Mouse (Mus musculus): Measurements from ENCODE around the gene Synj2. TPM values are rescaled to one million over a fixed set of nuclear protein-coding genes. Genes with fewer than 3 reads are reported as not detected.

Synj2 gene
- total RNA-seq, 2 experiments from 2014 or later, result 1.8 to 2.0 TPM

GRCm38 (mm10) chr17:5993581-5994260, 52.6 kb downstream of the Synj2 start:
- ATAC-seq (replicated peaks; ENCODE audit: low FRiP score, low TSS enrichment, poor library complexity, severe bottlenecking), result no peak

DNA sequence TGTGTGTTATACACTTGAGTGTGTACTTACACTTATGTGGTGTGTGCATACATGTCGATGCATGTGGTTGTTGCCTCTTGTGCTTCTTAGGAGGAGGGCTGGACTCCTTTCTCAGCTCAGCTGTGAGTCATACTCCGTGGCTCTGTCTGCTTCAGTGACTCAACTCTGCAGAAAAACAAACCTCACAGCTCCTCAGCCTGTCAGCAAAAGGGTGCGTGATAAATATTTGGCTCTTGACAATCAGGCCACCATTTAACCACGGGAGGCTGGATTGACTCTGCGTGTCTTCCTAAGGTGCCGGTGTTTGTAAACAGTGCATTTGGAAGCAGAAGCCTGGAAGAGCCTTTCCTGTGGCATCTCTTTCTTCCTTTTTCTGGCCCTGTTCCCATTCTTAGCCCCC, 53.5 kb downstream of the Synj2 start:
- no peak for ATAC-seq (replicated peaks; ENCODE audit: low FRiP score, low TSS enrichment, poor library complexity, severe bottlenecking)

DNA sequence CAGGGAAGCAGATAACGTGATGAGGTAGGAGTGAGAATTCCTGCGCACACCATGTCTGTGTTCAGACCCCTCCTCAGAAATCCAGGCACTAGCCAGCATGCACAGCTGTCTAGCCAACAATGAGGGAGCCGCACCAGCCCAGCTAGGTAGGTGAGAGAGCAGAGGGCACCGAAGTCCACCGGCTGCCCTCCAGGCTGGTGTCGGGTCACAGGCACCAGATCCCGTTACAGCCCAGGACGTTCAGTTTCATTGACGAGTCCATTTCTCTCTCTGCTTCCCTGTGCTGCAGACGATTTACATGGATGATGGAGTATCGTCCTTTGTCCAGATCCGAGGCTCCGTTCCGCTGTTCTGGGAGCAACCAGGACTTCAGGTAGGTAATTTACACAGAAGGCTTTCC, 55.5 kb downstream of the Synj2 start:
- no peak for ATAC-seq (replicated peaks; ENCODE audit: low FRiP score, low TSS enrichment, poor library complexity, severe bottlenecking)

DNA sequence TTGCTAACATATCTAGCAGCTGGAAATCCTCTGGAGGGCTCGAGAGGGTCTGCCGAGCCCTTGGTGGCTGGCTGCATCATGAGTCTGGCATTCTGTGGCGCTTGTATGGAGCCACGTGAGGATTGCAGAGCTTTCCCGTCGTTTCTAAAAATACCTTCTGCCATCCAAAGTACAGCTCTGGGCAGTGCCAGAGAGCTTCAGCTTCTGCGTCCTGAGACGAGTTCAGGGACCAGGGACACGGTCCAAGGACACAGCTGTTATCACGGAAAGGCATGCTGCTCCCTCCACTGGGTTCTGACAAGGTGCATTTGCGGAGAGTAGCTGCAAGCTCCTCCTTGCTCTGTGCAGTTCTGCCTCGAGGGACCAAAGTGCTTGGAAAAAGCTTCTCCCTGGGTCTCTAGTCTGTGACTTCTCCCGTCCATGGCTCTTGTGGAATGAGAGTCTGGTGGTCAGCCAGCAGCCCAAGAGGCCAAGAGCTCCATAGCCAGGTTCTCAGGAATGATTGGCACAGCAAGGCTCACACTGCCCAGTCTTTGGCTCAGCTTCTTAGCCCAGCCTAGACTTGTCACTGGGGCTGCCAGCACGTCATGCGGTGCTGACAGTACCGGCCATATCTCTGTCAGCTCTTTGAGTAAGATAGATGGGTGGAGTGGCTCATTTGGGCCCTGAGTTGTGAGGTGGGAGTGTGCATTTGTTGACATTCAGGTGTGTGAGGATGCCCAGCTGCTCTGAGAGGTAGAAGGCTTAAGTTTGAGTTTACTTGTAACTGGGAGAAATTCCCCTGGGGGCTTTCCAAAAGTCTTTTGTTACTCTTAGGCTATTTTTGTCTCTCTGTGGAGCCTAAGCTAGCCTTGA, 56.5 kb downstream of the Synj2 start:
- no peak for ATAC-seq (replicated peaks; ENCODE audit: low FRiP score, low TSS enrichment, poor library complexity, severe bottlenecking)

GRCm38 (mm10) chr17:5998235-5998500, 57.1 kb downstream of the Synj2 start:
- ATAC-seq (replicated peaks; ENCODE audit: low FRiP score, low TSS enrichment, poor library complexity, severe bottlenecking), result no peak

DNA sequence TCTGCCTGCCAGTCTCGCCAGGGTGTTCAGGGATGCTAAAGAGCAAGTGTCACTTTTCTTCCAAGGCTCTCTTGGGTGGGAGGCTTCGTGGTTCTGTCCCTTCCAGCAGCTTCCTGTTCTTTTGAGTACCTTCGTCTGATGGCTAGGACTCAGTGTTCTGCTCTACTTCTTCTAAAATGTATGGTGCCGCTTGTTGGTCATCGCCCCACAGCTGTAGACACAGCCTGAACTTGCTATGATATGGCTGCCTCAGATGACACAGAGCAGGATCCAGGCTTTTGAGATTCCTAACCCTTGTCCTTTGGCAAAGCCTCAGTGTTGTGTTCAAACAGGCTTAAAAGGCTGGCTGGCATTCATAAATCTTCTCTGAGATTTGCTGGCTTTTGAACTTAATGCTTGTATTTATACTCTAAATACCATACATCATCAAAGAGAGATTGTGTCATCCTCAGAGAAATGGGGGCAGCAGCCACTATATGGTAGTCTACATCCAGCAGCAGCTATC, 58.0 kb downstream of the Synj2 start:
- no peak for ATAC-seq (replicated peaks; ENCODE audit: low FRiP score, low TSS enrichment, poor library complexity, severe bottlenecking)

DNA sequence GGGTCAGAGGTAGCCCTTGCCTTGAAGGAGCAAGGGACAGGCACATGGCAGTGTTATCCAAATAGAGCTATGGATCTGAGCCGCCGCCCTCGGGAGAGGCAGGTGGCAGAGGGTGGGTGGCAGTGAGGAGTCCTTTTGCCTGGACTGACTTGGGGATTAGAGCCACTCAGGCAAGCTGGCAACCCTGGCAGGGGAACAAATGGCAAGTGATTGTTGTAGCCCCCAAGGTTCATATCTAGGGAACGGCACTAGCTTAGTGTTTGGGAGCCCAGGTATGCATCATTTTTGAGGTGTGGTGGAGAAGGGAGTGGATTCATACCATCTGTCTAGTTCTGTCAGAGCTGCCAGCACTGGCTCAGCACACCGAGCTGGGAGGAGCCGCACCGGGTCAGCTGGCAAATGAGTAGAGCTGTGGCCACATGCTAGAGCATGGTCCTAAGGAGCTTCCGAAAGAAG, 59.8 kb downstream of the Synj2 start:
- no peak for ATAC-seq (replicated peaks; ENCODE audit: low FRiP score, low TSS enrichment, poor library complexity, severe bottlenecking)

- no peak for ATAC-seq (replicated peaks; ENCODE audit: low FRiP score, low TSS enrichment, poor library complexity, severe bottlenecking)
These were observed 60.3 kb downstream of the Synj2 start for GRCm38 (mm10) chr17:6001389-6001788.

DNA sequence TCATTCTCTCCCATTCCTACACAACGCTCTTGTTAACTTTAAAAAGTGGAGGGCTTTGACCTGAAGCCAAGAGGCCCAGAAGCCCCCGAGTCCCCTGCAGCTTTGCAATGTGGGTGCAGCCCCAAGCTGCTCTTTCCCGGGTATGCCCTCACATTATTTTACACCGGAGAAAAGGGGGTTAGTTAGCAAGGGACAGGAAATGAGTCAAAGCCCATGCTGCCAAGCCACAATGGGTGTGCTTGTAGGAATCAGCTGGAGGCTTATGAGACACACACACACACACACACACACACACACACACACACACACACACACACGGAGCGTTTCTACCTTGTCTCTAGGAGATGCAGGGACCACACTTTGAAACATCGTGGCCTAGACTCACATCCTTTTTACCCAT, 60.8 kb downstream of the Synj2 start:
- no peak for ATAC-seq (replicated peaks; ENCODE audit: low FRiP score, low TSS enrichment, poor library complexity, severe bottlenecking)

DNA sequence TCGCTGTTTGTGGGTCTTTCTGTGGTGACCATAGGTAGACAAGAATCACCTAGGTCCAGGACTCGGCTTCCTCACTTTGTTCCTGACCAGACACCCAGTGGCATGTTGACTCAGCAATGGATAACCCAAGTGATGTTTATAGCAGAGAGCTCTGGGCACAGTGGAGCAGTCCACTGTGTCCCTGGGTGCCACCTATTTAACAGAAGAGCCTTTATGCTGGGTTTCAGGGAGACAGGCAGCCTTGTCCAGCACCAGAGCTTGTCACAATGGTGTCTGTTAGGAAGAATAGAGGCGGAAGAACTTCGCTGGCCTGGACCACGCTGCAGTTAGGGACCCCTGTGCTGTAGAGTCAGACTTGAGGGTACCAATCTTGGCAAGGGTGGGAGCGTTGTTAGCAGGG, 61.5 kb downstream of the Synj2 start:
- ATAC-seq (replicated peaks; ENCODE audit: low FRiP score, low TSS enrichment, poor library complexity, severe bottlenecking), result no peak

DNA sequence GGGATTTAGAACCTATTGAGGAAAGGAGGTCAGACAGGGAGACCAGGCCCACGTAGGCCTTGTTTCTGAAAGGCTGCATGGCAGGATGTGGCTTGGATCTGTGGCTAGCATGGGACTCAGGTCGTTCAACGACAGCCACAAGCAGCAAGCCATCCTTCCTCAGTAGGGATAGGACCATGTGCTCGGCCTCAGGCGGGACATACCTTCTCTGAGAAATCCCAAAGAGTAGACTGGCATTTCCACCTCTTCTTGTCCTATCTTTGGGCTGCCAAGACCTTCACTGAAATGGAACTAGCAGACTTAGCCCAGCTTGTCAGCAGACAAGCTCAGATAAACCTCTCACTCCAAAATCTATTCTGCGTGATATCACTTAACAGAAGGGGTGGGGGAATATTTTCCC, 62.6 kb downstream of the Synj2 start:
- no peak for ATAC-seq (replicated peaks; ENCODE audit: low FRiP score, low TSS enrichment, poor library complexity, severe bottlenecking)

DNA sequence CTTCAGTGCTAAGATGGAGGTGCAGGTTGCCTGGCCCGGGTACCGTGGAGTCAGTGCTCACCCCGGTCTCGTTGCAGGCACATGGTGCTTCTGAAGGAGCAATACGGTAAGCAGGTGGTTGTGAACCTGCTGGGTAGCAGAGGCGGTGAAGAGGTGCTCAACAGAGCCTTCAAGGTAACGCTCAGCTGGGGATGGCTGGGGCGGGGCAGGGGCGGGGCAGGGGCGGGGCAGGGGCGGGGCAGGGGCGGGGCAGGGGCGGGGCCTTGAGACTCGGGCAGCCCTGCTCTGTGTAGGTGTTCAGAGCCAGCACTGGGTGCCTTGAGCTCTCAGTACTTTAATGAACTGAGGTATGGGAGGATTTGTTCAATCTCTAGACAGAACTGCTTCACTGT, 64.2 kb downstream of the Synj2 start:
- no peak for ATAC-seq (replicated peaks; ENCODE audit: low FRiP score, low TSS enrichment, poor library complexity, severe bottlenecking)

GRCm38 (mm10) chr17:6005638-6006471, 64.8 kb downstream of the Synj2 start:
- peak; percentile 50 for ATAC-seq (replicated peaks; ENCODE audit: low FRiP score, low TSS enrichment, poor library complexity, severe bottlenecking)

DNA sequence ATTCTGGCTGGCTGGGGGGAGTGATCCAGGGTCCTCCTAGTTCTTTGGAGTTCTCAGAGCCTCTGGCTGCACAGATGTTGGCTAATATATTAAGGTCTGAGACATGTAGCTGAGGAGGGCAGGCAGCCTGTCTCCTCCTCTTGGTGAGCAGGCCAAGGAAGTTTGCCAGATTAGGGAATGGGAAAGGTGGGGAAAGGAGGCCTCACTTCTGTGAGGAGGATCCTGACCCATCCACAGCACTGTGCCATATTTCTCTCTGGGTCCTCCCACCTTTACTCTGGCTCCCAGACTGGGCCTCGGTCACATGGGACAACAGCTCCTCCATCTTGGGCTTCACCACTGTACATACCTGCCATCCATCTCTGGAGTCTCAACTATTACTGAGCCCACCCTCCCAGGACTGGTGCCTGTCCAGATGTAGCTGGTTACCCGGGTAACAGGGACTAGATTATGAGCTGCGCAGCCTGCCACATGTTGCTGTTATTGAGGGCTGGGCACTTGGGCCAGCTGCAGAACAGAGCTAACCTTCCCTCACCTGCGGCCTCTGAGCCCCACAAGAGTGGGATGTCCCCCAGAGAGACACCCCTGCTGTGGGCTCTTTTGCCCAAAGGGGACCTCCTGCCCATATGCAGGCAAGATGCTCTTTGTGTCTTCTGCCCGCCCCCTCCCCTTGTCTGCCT, 66.2 kb downstream of the Synj2 start:
- no peak for ATAC-seq (replicated peaks; ENCODE audit: low FRiP score, low TSS enrichment, poor library complexity, severe bottlenecking)

- no peak for ATAC-seq (replicated peaks; ENCODE audit: low FRiP score, low TSS enrichment, poor library complexity, severe bottlenecking)
These were observed 66.8 kb downstream of the Synj2 start for GRCm38 (mm10) chr17:6007902-6008301.

GRCm38 (mm10) chr17:6008590-6008989, 67.5 kb downstream of the Synj2 start:
- peak; percentile 61 for ATAC-seq (replicated peaks; ENCODE audit: low FRiP score, low TSS enrichment, poor library complexity, severe bottlenecking)

DNA sequence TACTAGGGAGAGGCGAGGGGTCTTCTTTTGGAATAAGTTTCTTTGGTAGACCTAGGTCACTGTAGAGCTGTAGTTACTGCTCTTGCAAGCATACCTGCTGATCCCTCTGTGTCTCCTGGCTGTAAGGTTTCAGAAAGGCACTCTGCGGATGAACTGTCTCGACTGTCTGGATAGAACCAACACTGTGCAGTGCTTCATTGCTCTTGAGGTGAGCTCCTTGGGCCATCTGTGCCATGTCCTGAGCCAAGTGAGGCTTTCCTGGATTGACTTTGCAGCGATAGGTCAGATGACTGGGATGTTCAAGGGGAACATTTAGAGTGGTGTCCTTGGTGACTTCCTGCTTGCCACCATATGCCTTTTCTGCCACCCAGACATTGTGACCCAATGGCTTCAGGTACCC, 68.5 kb downstream of the Synj2 start:
- ATAC-seq (replicated peaks; ENCODE audit: low FRiP score, low TSS enrichment, poor library complexity, severe bottlenecking), result no peak

DNA sequence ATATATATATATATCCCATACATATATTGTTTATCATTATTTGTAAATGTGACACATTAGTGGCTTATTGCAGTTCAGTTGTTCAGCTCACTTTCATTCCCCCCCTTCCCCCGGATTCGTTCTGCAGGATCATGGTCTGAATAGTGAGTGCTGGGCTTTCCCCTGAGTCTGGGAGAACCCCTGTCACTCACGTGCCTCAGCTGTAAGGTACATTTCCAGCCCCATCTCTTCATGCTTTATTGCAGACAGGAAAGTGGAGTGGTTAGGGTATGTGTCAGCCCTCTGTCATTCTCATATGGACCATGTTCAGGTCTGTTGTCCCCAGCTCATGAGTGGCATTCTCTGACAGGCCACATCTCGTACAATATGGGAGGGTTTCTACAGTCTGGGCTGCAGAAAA, 72.0 kb downstream of the Synj2 start:
- no peak for ATAC-seq (replicated peaks; ENCODE audit: low FRiP score, low TSS enrichment, poor library complexity, severe bottlenecking)

GRCm38 (mm10) chr17:6014985-6015384, 73.9 kb downstream of the Synj2 start:
- no peak for ATAC-seq (replicated peaks; ENCODE audit: low FRiP score, low TSS enrichment, poor library complexity, severe bottlenecking)

All from megakaryocyte-erythroid progenitor cell, adult 5-6 weeks (primary cell).